Mouse (Mus musculus) heart, embryonic 14.5 days (tissue): Measurements from ENCODE around the gene Pxmp4. TPM values are rescaled to one million over a fixed set of nuclear protein-coding genes. Genes with fewer than 3 reads are reported as not detected.

Source experiments
- ATAC-seq: fragments of 200-750 bp; cut with Nextera tagmentation; 2 replicates; pipeline ENCODE4 v1.8.0; 2017; ENCODE audit warnings: low read depth, moderate TSS enrichment; ENCODE audit not compliant: insufficient number of reproducible peaks, insufficient read depth, low FRiP score
- H3K27ac ChIP-seq, 2 experiments: fragments of 200-500 bp in 1 of 2; fragments of 300-500 bp in 1 of 2; sonication (generic) in 1 of 2; replicated peaks in 1 of 2; 2 replicates each; pipeline ENCODE4 v1.5.1; 2012 to 2014; ENCODE audit warnings: low read depth in 2 of 2, low read length in 2 of 2, control low read depth in 1 of 2, mild to moderate bottlenecking in 1 of 2, mixed read lengths in 1 of 2; ENCODE audit not compliant: control insufficient read depth in 1 of 2, insufficient read depth in 1 of 2
- H3K27me3 ChIP-seq: fragments of 300-500 bp; sonication (generic); 2 replicates; pipeline ENCODE4 v1.6.1; 2014; ENCODE audit warnings: mild to moderate bottlenecking, low read length, control low read depth; ENCODE audit not compliant: control insufficient read depth, insufficient read depth
- H3K36me3 ChIP-seq: fragments of 300-500 bp; sonication (generic); 2 replicates; pipeline ENCODE4 v1.6.1; 2014; ENCODE audit warnings: mild to moderate bottlenecking, control low read depth, low read length, mixed read lengths; ENCODE audit not compliant: control insufficient read depth, insufficient read depth
- H3K4me1 ChIP-seq, 2 experiments: fragments of 200-500 bp in 1 of 2; fragments of 300-500 bp in 1 of 2; sonication (generic) in 1 of 2; 2 replicates each; pipeline ENCODE4 v1.6.1; 2012 to 2014; ENCODE audit warnings: low read length in 2 of 2, control low read depth in 1 of 2, mixed read lengths in 1 of 2; ENCODE audit not compliant: control insufficient read depth in 2 of 2, insufficient read depth in 2 of 2
- H3K4me2 ChIP-seq: fragments of 300-500 bp; sonication (generic); 2 replicates; pipeline ENCODE4 v1.6.1; 2014; ENCODE audit warnings: mild to moderate bottlenecking, low read length
- H3K4me3 ChIP-seq, 2 experiments: fragments of 200-500 bp in 1 of 2; fragments of 300-500 bp in 1 of 2; sonication (generic) in 1 of 2; 2 replicates each; pipeline ENCODE4 v1.5.1; 2012 to 2014; ENCODE audit warnings: low read length in 2 of 2, mild to moderate bottlenecking in 2 of 2, control low read depth in 1 of 2, low read depth in 1 of 2, moderate library complexity in 1 of 2; ENCODE audit not compliant: control insufficient read depth in 1 of 2, insufficient read depth in 1 of 2
- H3K9ac ChIP-seq: fragments of 300-500 bp; sonication (generic); 2 replicates; pipeline ENCODE4 v1.6.1; 2014; ENCODE audit warnings: mild to moderate bottlenecking, low read length
- H3K9me3 ChIP-seq: fragments of 300-500 bp; sonication (generic); 2 replicates; pipeline ENCODE4 v1.6.1; 2016; ENCODE audit warnings: low read length, control low read depth; ENCODE audit not compliant: control insufficient read depth
- WGBS: fragments of 180-500 bp; shearing (Covaris S2); extraction: QIAGEN DNeasy Blood & Tissue Kit; methylation state at CpG from one replicate; pipeline ENCODE4 v1.1.7; 2014; 5-methylcytosine and 5-hydroxymethylcytosine counted together
- polyA plus RNA-seq: library from polyadenylated mRNA; unstranded; fragments of >200 nt; fragmentation: Nextera tagmentation; extraction: Ambion mirVana; gene quantifications from 2 replicates; pipeline ENCODE4 v1.2.1, GENCODE M21; 2014

Gene Pxmp4
- 31.8 and 33.7 TPM in 2 replicates for polyA plus RNA-seq

DNA sequence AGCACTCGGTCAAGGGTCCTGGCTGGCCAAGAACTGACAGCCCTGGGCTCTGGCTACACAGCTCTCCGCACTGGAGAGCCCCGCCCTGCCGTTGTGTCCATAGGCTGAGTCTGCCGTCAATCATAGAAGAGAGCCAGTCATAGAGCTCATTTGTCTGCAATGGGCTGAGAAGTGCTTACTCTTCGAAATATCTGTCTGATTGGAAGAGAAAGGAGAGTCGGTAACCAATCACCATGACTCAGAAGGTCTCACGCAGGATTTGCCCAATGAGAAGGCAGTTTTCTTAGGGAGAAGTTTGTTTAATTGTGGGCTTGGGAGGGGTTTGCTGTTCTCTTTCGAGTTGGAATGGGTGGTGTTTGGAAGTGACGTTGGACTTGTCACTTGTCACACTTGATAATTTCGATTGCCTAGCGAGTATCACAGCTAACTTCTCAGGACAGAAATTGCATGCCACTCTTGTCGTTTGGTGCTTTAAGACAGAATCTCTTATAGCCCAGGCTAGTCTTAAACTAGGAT, at the start of gene Pxmp4:
Pxmp4 (minus strand) TSS at position 71 of the 516 bp plus-strand sequence.
- peak within 1 kb of the TSS; percentile 62 to 70 for H3K4me3 ChIP-seq
- no peaks in the 10 kb centered on the region for H3K36me3 ChIP-seq
- peak; percentile 100 for ATAC-seq
- H3K4me1 ChIP-seq: peaks cover 3 to 10% of the 10 kb centered on the region in 2 experiments; a peak in 3 of 4 replicates
- H3K4me2 ChIP-seq: peak within 1 kb of the TSS; percentile 58
- H3K9ac ChIP-seq: peak within 1 kb of the TSS; percentile 75
- H3K27ac ChIP-seq: peak within 1 kb of the TSS; percentile 6 to 24; a peak in 2 of 4 replicates
- H3K9me3 ChIP-seq: no peaks in the 10 kb centered on the region
- WGBS: under 1% methylated on average over 13 of the region's 13 CpGs
- H3K27me3 ChIP-seq: no peaks in the 10 kb centered on the region

DNA sequence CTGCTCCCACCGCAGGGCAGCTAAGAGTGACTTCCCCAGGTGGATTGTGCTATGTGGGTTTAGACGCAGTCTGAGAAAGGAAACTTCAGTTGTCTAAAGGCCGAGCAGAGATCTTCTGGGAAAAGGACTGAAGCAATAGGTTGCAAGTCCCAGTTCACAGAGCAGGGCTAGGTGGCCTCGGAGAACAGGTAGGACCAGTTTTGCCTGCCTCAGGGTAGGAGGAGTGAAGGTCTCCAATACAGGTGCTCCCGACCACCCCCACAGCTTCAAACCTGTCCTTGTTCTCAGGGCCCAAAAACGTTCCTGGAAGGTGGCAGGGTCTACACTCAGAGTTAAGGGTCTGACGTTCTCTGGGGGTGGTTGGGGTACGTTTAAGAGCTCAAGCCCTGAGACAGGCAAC, 47.9 kb upstream of the Pxmp4 start, which contains the start of gene Chmp4b:
Chmp4b (plus strand) TSS at position 343 of the 400 bp plus-strand sequence.
- no peak for ATAC-seq
- H3K27me3 ChIP-seq: no peaks in the 10 kb centered on the region
- no peak within 1 kb of the TSS for H3K27ac ChIP-seq
- peaks cover 0 to 4% of the 10 kb centered on the region in 2 experiments; a peak in 1 of 4 replicates for H3K4me1 ChIP-seq
- no peak within 1 kb of the TSS for H3K4me3 ChIP-seq
- no peak within 1 kb of the TSS for H3K4me2 ChIP-seq
- no peaks in the 10 kb centered on the region for H3K9me3 ChIP-seq
- no peak within 1 kb of the TSS for H3K9ac ChIP-seq
- WGBS: 46% methylated on average over 8 of the region's 8 CpGs
- no peaks in the 10 kb centered on the region for H3K36me3 ChIP-seq

DNA sequence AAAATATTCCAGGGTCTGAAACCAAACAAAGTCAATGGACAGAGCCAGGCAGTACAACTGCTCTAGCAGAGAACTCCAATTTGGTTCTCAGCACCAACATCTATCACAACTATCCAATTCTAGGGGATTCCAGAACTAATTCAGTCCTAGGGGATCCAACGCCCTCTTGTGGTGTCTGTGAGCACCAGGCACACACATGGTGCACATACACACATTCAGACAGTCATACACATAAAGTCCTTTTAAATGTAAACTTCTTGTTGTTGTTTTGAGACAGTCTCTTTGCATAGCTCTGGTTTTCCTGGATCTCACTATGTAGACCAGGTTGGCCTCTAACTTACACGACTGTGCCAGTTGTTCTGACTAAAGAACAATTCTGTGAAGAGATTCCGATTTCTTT, 46.9 kb upstream of the Pxmp4 start:
- Histone ChIP-seq H3K4me1 (no peaks in the 10 kb centered on the region), H3K36me3 (no peaks in the 10 kb centered on the region), H3K9me3 (no peaks in the 10 kb centered on the region), H3K4me3 (no peak overlapping the region), H3K27ac (no peak overlapping the region), H3K9ac (no peak overlapping the region), H3K4me2 (no peak overlapping the region), H3K27me3 (no peaks in the 10 kb centered on the region)
- WGBS: 84% methylated on average over 3 of the region's 3 CpGs
- no peak for ATAC-seq

DNA sequence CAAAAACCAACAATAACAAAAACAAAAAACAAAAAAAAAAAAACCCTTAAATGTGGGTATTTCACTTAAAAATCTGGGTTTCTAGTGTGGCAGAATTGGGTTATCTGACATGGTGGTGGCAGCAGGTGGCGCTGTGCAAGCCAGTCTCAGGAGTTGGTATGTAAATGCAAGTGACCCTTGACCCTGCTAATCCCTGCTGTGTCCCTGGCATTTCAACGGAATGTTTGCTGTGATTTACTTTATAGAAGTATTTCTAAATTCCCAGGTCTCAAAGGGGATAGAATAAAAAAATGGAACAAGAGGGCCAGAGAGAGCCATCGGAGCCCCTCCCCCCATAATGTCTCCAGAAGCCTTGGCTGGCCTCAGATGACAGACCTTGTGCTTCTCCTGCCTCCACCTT, 44.6 kb upstream of the Pxmp4 start:
- no peak for ATAC-seq
- Histone ChIP-seq H3K27me3 (no peaks in the 10 kb centered on the region), H3K4me1 (no peaks in the 10 kb centered on the region), H3K4me3 (no peak overlapping the region), H3K36me3 (peaks cover 10% of the 10 kb centered on the region; the same call in 1 of the 2 replicates), H3K9me3 (no peaks in the 10 kb centered on the region), H3K9ac (no peak overlapping the region), H3K27ac (no peak overlapping the region), H3K4me2 (no peak overlapping the region)
- WGBS: 20% methylated on average over 3 of the region's 3 CpGs

DNA sequence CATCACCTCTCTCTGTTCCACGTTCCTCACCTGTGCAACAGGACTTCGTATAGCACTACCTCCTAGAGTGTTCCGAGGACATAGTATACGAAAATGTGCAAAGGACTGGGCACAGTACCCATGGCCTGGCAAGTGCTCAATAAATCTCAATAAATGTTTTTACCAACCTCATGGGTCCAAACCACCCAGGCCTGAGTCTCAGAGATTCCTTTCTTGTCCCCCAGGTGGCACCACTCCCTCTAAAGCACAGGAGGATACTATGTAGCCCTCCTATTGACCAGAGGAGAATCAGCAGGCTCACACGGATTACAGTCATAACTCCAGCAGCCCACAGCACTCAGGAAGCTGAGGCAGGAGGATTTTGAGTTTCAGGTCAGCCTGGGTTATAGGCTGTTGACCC, 43.1 kb upstream of the Pxmp4 start:
- no peak overlapping the region for H3K4me3 ChIP-seq
- no peak for ATAC-seq

DNA sequence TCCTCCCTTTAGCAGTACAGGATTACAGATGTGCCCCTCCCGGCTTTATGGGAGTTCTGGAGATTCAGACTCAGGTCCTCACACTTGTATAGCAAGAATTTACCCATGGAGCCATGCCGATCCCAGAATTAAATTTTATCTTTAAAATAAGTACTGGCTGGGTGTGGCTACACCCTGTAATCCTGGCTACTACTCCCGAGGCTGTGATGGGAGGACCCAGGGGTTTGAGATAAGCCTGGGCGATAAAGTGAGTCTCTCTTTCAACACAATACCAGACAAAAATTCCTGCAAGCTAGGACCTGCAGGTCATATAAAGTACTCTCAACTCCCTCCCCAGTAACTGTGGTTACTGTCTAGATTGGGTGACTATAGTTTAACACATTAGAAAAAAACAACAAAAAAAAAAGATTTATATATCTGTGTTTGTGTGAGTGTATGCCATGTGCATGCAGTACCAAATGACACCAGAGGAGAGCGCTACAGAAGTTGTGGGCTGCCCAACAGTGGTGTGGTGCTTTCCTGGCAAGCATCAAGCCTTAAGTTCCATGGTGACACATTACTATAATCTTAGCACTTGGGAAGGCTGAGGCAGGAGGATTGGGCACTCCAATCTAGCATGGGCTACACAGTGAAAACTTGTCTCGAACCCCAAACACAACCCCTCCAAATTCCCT, 39.3 kb upstream of the Pxmp4 start:
- H3K4me1 ChIP-seq: no peaks in the 10 kb centered on the region
- H3K27ac ChIP-seq: no peak overlapping the region
- no peak overlapping the region for H3K9ac ChIP-seq
- 51% methylated on average over 6 of the region's 6 CpGs for WGBS
- H3K36me3 ChIP-seq: peaks cover 21% of the 10 kb centered on the region
- no peak for ATAC-seq
- H3K4me3 ChIP-seq: no peak overlapping the region
- no peak overlapping the region for H3K4me2 ChIP-seq
- 0 out of 2 replicates have a peak, but pooled peaks cover 5% of the 10 kb centered on the region for H3K9me3 ChIP-seq
- no peaks in the 10 kb centered on the region for H3K27me3 ChIP-seq

More for the DNA sequence above, 43.1 kb upstream of the Pxmp4 start:
- no peaks in the 10 kb centered on the region for H3K27me3 ChIP-seq
- no peaks in the 10 kb centered on the region for H3K4me1 ChIP-seq
- no peaks in the 10 kb centered on the region for H3K9me3 ChIP-seq
- H3K36me3 ChIP-seq: peaks cover 12% of the 10 kb centered on the region; the same call in 1 of the 2 replicates
- H3K27ac ChIP-seq: no peak overlapping the region
- H3K9ac ChIP-seq: no peak overlapping the region
- 77% methylated on average over 5 of the region's 5 CpGs for WGBS
- no peak overlapping the region for H3K4me2 ChIP-seq

DNA sequence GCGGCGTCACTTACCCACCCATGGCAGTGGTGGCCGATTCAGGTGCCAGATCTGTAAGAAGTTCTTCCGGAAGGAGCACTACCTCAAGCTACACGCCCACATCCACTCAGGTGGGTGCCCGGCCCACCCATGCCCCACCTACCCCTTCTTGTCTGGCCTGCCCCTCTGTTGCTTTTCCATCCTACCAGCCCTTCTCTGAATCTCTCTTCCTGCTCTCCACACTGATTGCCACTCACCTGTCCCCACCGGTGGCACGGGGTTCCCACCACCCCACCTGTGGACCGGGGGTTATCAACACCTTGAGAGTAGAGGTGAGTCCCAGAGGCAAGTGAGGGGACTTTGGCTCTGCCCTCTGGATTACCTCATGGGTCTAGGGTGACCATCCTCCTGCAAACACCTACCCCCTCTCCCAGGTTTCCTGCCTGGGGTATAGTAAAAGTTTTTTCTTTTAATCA, 38.5 kb upstream of the Pxmp4 start:
- no peaks in the 10 kb centered on the region for H3K27me3 ChIP-seq
- H3K36me3 ChIP-seq: peaks cover 23% of the 10 kb centered on the region
- no peak overlapping the region for H3K27ac ChIP-seq
- no peak overlapping the region for H3K4me3 ChIP-seq
- H3K4me1 ChIP-seq: no peaks in the 10 kb centered on the region
- H3K4me2 ChIP-seq: no peak overlapping the region
- H3K9me3 ChIP-seq: 0 out of 2 replicates have a peak, but pooled peaks cover 5% of the 10 kb centered on the region
- ATAC-seq: no peak
- 94% methylated on average over 9 of the region's 9 CpGs for WGBS
- H3K9ac ChIP-seq: no peak overlapping the region
